Mouse (Mus musculus) stomach, postnatal 0 days (tissue): ENCODE data around the gene Car5a.

Source experiments
- CTCF ChIP-seq: IDR thresholded peaks from 2 replicates; pipeline ENCODE4 v1.5.1; 2016; ENCODE audit warnings: antibody characterized with exemption, low read depth, mild to moderate bottlenecking, moderate library complexity
- EP300 ChIP-seq: optimal IDR thresholded peaks from 2 replicates; pipeline ENCODE3; 2016; ENCODE audit warnings: antibody characterized with exemption

GRCm38 (mm10) chr8:121926266-121926665 is 18.4 kb downstream of the Car5a start:
- no peak for TF ChIP-seq CTCF
- no peak for TF ChIP-seq EP300
